In the genomic region with DNA sequence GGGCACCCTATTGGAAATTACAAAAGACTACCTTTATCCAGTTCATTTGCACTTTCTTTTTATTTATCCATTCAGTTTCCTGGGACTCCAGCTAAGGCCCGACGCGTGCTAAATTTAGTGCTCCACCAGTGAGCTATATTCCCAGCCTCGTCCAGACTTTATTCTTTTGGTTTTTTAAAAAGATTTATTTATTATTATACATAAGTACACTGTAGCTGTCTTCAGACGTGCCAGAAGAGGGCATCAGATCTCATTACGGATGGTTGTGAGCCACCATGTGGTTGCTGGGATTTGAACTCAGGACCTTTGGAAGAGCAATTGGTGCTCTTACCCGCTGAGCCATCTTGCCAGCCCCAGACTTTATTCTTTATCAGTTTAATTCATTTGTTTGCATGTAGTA, we compare ENCODE assay signal across 7 mouse cellular contexts. TPM values are rescaled to one million over a fixed set of nuclear protein-coding genes. Genes with fewer than 3 reads are reported as not detected.
DNase-seq lines count a peak whose midpoint lies in the region; ATAC-seq and TF ChIP-seq lines count a peak whose summit lies in the region.
"Not testable (repeated sequence)": the region's sequence is repeated elsewhere in the genome, so short reads cannot be mapped to it uniquely, and the experiment has no call there.

No protein-coding gene starts in this region.

- DNase-seq in embryonic facial prominence, embryonic 10.5 days (ENCODE audit: low spot score); hindbrain, embryonic 10.5 days (ENCODE audit: low spot score); kidney, adult 2 months: not testable (repeated sequence)

- H3K4me3 ChIP-seq in embryonic facial prominence, embryonic 10.5 days, result peak overlapping the region; percentile 77
- peak overlapping the region; percentile 67 for H3K4me3 ChIP-seq in forebrain, embryonic 16.5 days (replicated peaks; ENCODE audit: low read length)
- peak overlapping the region; percentile 86 for H3K4me3 ChIP-seq in hindbrain, embryonic 10.5 days
- H3K4me3 ChIP-seq in kidney, adult 2 months (ENCODE audit: insufficient read depth, low read depth, low read length), result 0 out of 2 replicates have a peak overlapping the region, but pooled peaks have one; percentile 5
- peak overlapping the region; percentile 73 for H3K4me3 ChIP-seq in limb, embryonic 15.5 days
- peak overlapping the region; percentile 98 for H3K4me3 ChIP-seq in megakaryocyte, embryonic 14.5 days (replicated peaks)
- H3K4me3 ChIP-seq in neural tube, embryonic 13.5 days, result peak overlapping the region; percentile 76

- H3K36me3 ChIP-seq in embryonic facial prominence, embryonic 10.5 days (replicated peaks), result peaks cover 37% of the 10 kb centered on the region
- not testable (repeated sequence) for H3K36me3 ChIP-seq in forebrain, embryonic 16.5 days (ENCODE audit: control insufficient read depth, insufficient read depth); kidney, adult 2 months (ENCODE audit: control insufficient read depth, insufficient read depth, low read length)
- peaks cover 37% of the 10 kb centered on the region for H3K36me3 ChIP-seq in hindbrain, embryonic 10.5 days
- peaks cover 34% of the 10 kb centered on the region for H3K36me3 ChIP-seq in limb, embryonic 15.5 days
- peaks cover 37% of the 10 kb centered on the region for H3K36me3 ChIP-seq in megakaryocyte, embryonic 14.5 days (replicated peaks; ENCODE audit: low read length)
- H3K36me3 ChIP-seq in neural tube, embryonic 13.5 days, result peaks cover 34% of the 10 kb centered on the region

- peak; percentile 22; the same call in 1 of the 2 replicates for ATAC-seq in forebrain, embryonic 16.5 days
- ATAC-seq in limb, embryonic 15.5 days (ENCODE audit: insufficient number of reproducible peaks, low FRiP score, low TSS enrichment, low read depth), result not testable (repeated sequence)
- peak; percentile 44; the same call in 1 of the 2 replicates for ATAC-seq in neural tube, embryonic 13.5 days (ENCODE audit: low read depth)

- H3K4me2 ChIP-seq in forebrain, embryonic 16.5 days (ENCODE audit: low read length), result peak overlapping the region; percentile 82
- peak overlapping the region; percentile 80 for H3K4me2 ChIP-seq in limb, embryonic 15.5 days
- H3K4me2 ChIP-seq in neural tube, embryonic 13.5 days, result peak overlapping the region; percentile 94

- WGBS in embryonic facial prominence, embryonic 10.5 days, result 68% methylated on average over 7 of the region's 7 CpGs
- WGBS in forebrain, embryonic 16.5 days, result 41% methylated on average over 7 of the region's 7 CpGs
- WGBS in hindbrain, embryonic 10.5 days, result 60% methylated on average over 7 of the region's 7 CpGs
- 50% methylated on average over 7 of the region's 7 CpGs for WGBS in kidney, adult 2 months
- 56% methylated on average over 7 of the region's 7 CpGs for WGBS in limb, embryonic 15.5 days
- 40% methylated on average over 7 of the region's 7 CpGs for WGBS in neural tube, embryonic 13.5 days

- TF ChIP-seq CTCF in kidney, adult 2 months (conservative IDR thresholded peaks at IDR 0.05; ENCODE audit: insufficient read depth, insufficient read length, low read depth, low read length), result not testable (repeated sequence)

- H3K9ac ChIP-seq in forebrain, embryonic 16.5 days (replicated peaks; ENCODE audit: low read depth, low read length); limb, embryonic 15.5 days; neural tube, embryonic 13.5 days: not testable (repeated sequence)

- H3K27ac ChIP-seq in embryonic facial prominence, embryonic 10.5 days (replicated peaks); forebrain, embryonic 16.5 days (ENCODE audit: low read length); kidney, adult 2 months (ENCODE audit: insufficient read depth, low read depth, low read length); limb, embryonic 15.5 days; neural tube, embryonic 13.5 days (replicated peaks): not testable (repeated sequence)
- H3K27ac ChIP-seq in hindbrain, embryonic 10.5 days, result peak overlapping the region; percentile 87; the same call in 1 of the 2 replicates

- not testable (repeated sequence) for H3K27me3 ChIP-seq in embryonic facial prominence, embryonic 10.5 days (replicated peaks; ENCODE audit: low read depth, poor library complexity, severe bottlenecking); forebrain, embryonic 16.5 days (replicated peaks; ENCODE audit: control insufficient read depth, insufficient read depth, low read length); hindbrain, embryonic 10.5 days (ENCODE audit: insufficient read depth, poor library complexity, severe bottlenecking); kidney, adult 2 months (replicated peaks; ENCODE audit: control insufficient read depth, insufficient read depth, low read length); limb, embryonic 15.5 days; megakaryocyte, embryonic 14.5 days (replicated peaks); neural tube, embryonic 13.5 days

- peaks cover 11% of the 10 kb centered on the region for H3K4me1 ChIP-seq in embryonic facial prominence, embryonic 10.5 days
- not testable (repeated sequence) for H3K4me1 ChIP-seq in forebrain, embryonic 16.5 days (replicated peaks; ENCODE audit: control insufficient read depth, insufficient read depth, low read length); kidney, adult 2 months (ENCODE audit: control insufficient read depth, insufficient read depth, low read length)
- H3K4me1 ChIP-seq in hindbrain, embryonic 10.5 days (replicated peaks), result peaks cover 16% of the 10 kb centered on the region
- H3K4me1 ChIP-seq in limb, embryonic 15.5 days, result peaks cover 15% of the 10 kb centered on the region
- peaks cover 29% of the 10 kb centered on the region for H3K4me1 ChIP-seq in megakaryocyte, embryonic 14.5 days
- peaks cover 12% of the 10 kb centered on the region for H3K4me1 ChIP-seq in neural tube, embryonic 13.5 days (replicated peaks)

- not testable (repeated sequence) for TF ChIP-seq POLR2A in kidney, adult 2 months (IDR thresholded peaks at IDR 0.05; ENCODE audit: low read depth, low read length)

- not testable (repeated sequence) for H3K9me3 ChIP-seq in embryonic facial prominence, embryonic 10.5 days; forebrain, embryonic 16.5 days (ENCODE audit: control insufficient read depth, low read length); hindbrain, embryonic 10.5 days; limb, embryonic 15.5 days; megakaryocyte, embryonic 14.5 days; neural tube, embryonic 13.5 days

RNA-seq across cellular contexts. Expression of a gene that starts 0.5 kb away (rescaled TPM):
- polyA plus RNA-seq in embryonic facial prominence, embryonic 10.5 days (2016; fragmentation: Nextera tagmentation; extraction: Ambion mirVana), result 95.4 and 98.5 TPM in 2 replicates
- polyA plus RNA-seq in forebrain, embryonic 16.5 days (2015; fragmentation: Nextera tagmentation; extraction: Ambion mirVana), result 63.8 and 65.9 TPM in 2 replicates
- polyA plus RNA-seq in hindbrain, embryonic 10.5 days (2016; fragmentation: Nextera tagmentation; extraction: Ambion mirVana), result 79.7 and 87.6 TPM in 2 replicates
- polyA plus RNA-seq in kidney, adult 2 months (2012; rRNA removed), result 22.8 and 23.6 TPM in 2 replicates
- 75.0 and 75.2 TPM in 2 replicates for polyA plus RNA-seq in limb, embryonic 15.5 days (2015; fragmentation: Nextera tagmentation; extraction: Ambion mirVana)
- 19.0 and 20.8 TPM in 2 replicates for polyA plus RNA-seq in megakaryocyte, embryonic 14.5 days (2012; ENCODE audit: insufficient read depth, low replicate concordance)
- polyA plus RNA-seq in neural tube, embryonic 13.5 days (2015; fragmentation: Nextera tagmentation; extraction: Ambion mirVana), result 59.0 and 61.0 TPM in 2 replicates

RNA-seq across cellular contexts. Expression of a gene that starts 7.4 kb away (rescaled TPM):
- polyA plus RNA-seq in embryonic facial prominence, embryonic 10.5 days (2016; fragmentation: Nextera tagmentation; extraction: Ambion mirVana), result 18.3 and 19.9 TPM in 2 replicates
- polyA plus RNA-seq in forebrain, embryonic 16.5 days (2015; fragmentation: Nextera tagmentation; extraction: Ambion mirVana), result 10.7 and 13.3 TPM in 2 replicates
- polyA plus RNA-seq in hindbrain, embryonic 10.5 days (2016; fragmentation: Nextera tagmentation; extraction: Ambion mirVana), result 15.9 and 17.5 TPM in 2 replicates
- polyA plus RNA-seq in kidney, adult 2 months (2012; rRNA removed), result 78.0 and 98.0 TPM in 2 replicates
- 14.8 and 17.0 TPM in 2 replicates for polyA plus RNA-seq in limb, embryonic 15.5 days (2015; fragmentation: Nextera tagmentation; extraction: Ambion mirVana)
- polyA plus RNA-seq in megakaryocyte, embryonic 14.5 days (2012; ENCODE audit: insufficient read depth, low replicate concordance), result 16.4 and 28.0 TPM in 2 replicates
- polyA plus RNA-seq in neural tube, embryonic 13.5 days (2015; fragmentation: Nextera tagmentation; extraction: Ambion mirVana), result 15.6 and 17.3 TPM in 2 replicates

RNA-seq across cellular contexts. Expression of a gene that starts 26.9 kb away (rescaled TPM):
- 8.2 and 8.3 TPM in 2 replicates for polyA plus RNA-seq in embryonic facial prominence, embryonic 10.5 days (2016; fragmentation: Nextera tagmentation; extraction: Ambion mirVana)
- 15.4 and 16.3 TPM in 2 replicates for polyA plus RNA-seq in forebrain, embryonic 16.5 days (2015; fragmentation: Nextera tagmentation; extraction: Ambion mirVana)
- 9.0 and 11.4 TPM in 2 replicates for polyA plus RNA-seq in hindbrain, embryonic 10.5 days (2016; fragmentation: Nextera tagmentation; extraction: Ambion mirVana)
- polyA plus RNA-seq in kidney, adult 2 months (2012; rRNA removed), result 71.6 and 88.3 TPM in 2 replicates
- polyA plus RNA-seq in limb, embryonic 15.5 days (2015; fragmentation: Nextera tagmentation; extraction: Ambion mirVana), result 12.4 TPM in 2 replicates
- polyA plus RNA-seq in megakaryocyte, embryonic 14.5 days (2012; ENCODE audit: insufficient read depth, low replicate concordance), result 7.7 TPM in 1 of 2 replicates, not detected in the other
- 13.1 and 13.3 TPM in 2 replicates for polyA plus RNA-seq in neural tube, embryonic 13.5 days (2015; fragmentation: Nextera tagmentation; extraction: Ambion mirVana)

RNA-seq across cellular contexts. Expression of a gene that starts 45.2 kb away (rescaled TPM):
- polyA plus RNA-seq in embryonic facial prominence, embryonic 10.5 days (2016; fragmentation: Nextera tagmentation; extraction: Ambion mirVana), result 8.1 and 8.2 TPM in 2 replicates
- 10.5 and 12.7 TPM in 2 replicates for polyA plus RNA-seq in forebrain, embryonic 16.5 days (2015; fragmentation: Nextera tagmentation; extraction: Ambion mirVana)
- polyA plus RNA-seq in hindbrain, embryonic 10.5 days (2016; fragmentation: Nextera tagmentation; extraction: Ambion mirVana), result 6.9 and 10.2 TPM in 2 replicates
- polyA plus RNA-seq in kidney, adult 2 months (2012; rRNA removed), result 156 and 161 TPM in 2 replicates
- polyA plus RNA-seq in limb, embryonic 15.5 days (2015; fragmentation: Nextera tagmentation; extraction: Ambion mirVana), result 5.5 and 8.0 TPM in 2 replicates
- 18.0 and 28.7 TPM in 2 replicates for polyA plus RNA-seq in megakaryocyte, embryonic 14.5 days (2012; ENCODE audit: insufficient read depth, low replicate concordance)
- 9.4 and 11.7 TPM in 2 replicates for polyA plus RNA-seq in neural tube, embryonic 13.5 days (2015; fragmentation: Nextera tagmentation; extraction: Ambion mirVana)

RNA-seq across cellular contexts. Expression of a gene that starts 54.3 kb away (rescaled TPM):
- polyA plus RNA-seq in embryonic facial prominence, embryonic 10.5 days (2016; fragmentation: Nextera tagmentation; extraction: Ambion mirVana), result 7.1 and 7.4 TPM in 2 replicates
- polyA plus RNA-seq in forebrain, embryonic 16.5 days (2015; fragmentation: Nextera tagmentation; extraction: Ambion mirVana), result 10.9 and 16.5 TPM in 2 replicates
- 6.5 and 8.7 TPM in 2 replicates for polyA plus RNA-seq in hindbrain, embryonic 10.5 days (2016; fragmentation: Nextera tagmentation; extraction: Ambion mirVana)
- 45.8 and 59.5 TPM in 2 replicates for polyA plus RNA-seq in kidney, adult 2 months (2012; rRNA removed)
- 6.5 and 8.6 TPM in 2 replicates for polyA plus RNA-seq in limb, embryonic 15.5 days (2015; fragmentation: Nextera tagmentation; extraction: Ambion mirVana)
- polyA plus RNA-seq in megakaryocyte, embryonic 14.5 days (2012; ENCODE audit: insufficient read depth, low replicate concordance), result 12.2 and 20.0 TPM in 2 replicates
- 11.8 and 12.8 TPM in 2 replicates for polyA plus RNA-seq in neural tube, embryonic 13.5 days (2015; fragmentation: Nextera tagmentation; extraction: Ambion mirVana)

Comparison
In these comparisons a context has a peak if more than half of its experiments do, and no peak if none do; other contexts are left out.
1. H3K4me3 ChIP-seq: peak in every context shown above with its lines; median percentile 98 in megakaryocyte, embryonic 14.5 days; 86 in hindbrain, embryonic 10.5 days; 77 in embryonic facial prominence, embryonic 10.5 days; 76 in neural tube, embryonic 13.5 days; 73 in limb, embryonic 15.5 days; 67 in forebrain, embryonic 16.5 days; 5 in kidney, adult 2 months.